Mouse (Mus musculus) liver, postnatal 0 days (tissue): ENCODE data around the gene Rgs7. TPM values are rescaled to one million over a fixed set of nuclear protein-coding genes. Genes with fewer than 3 reads are reported as not detected.
A peak's percentile ranks its signal among the peaks of the same experiment; 100 is the strongest.

ENCODE experiments used
- ATAC-seq: fragments of 200-750 bp; cut with Nextera tagmentation; 2 replicates; pipeline ENCODE4 v1.8.0; 2017; ENCODE audit warnings: mild to moderate bottlenecking, moderate library complexity
- DNase-seq: peaks from one replicate; pipeline ENCODE4 v3.0.0-alpha.2; 2016
- H3K27ac ChIP-seq: fragments of 300-500 bp; sonication (generic); 2 replicates; pipeline ENCODE4 v1.5.1; 2014; ENCODE audit warnings: antibody characterized with exemption, moderate library complexity, mild to moderate bottlenecking, low read depth
- H3K27me3 ChIP-seq: fragments of 300-500 bp; sonication (generic); 2 replicates; pipeline ENCODE4 v1.6.1; 2014; ENCODE audit warnings: low read length, control low read depth, mixed read lengths; ENCODE audit not compliant: insufficient read depth
- H3K36me3 ChIP-seq: fragments of 300-500 bp; sonication (generic); replicated peaks from 2 replicates; pipeline ENCODE4 v1.6.1; 2014; ENCODE audit warnings: mild to moderate bottlenecking, control low read depth, low read length, moderate library complexity, mixed read lengths; ENCODE audit not compliant: insufficient read depth
- H3K4me1 ChIP-seq: fragments of 300-500 bp; sonication (generic); 2 replicates; pipeline ENCODE4 v1.6.1; 2014; ENCODE audit warnings: antibody characterized with exemption, mild to moderate bottlenecking, control low read depth; ENCODE audit not compliant: insufficient read depth
- H3K4me2 ChIP-seq: fragments of 300-500 bp; sonication (generic); 2 replicates; pipeline ENCODE4 v1.6.1; 2014; ENCODE audit warnings: low read depth, mild to moderate bottlenecking, low read length, moderate library complexity, mixed read lengths
- H3K4me3 ChIP-seq: fragments of 300-500 bp; sonication (generic); 2 replicates; pipeline ENCODE4 v1.5.1; 2014; ENCODE audit warnings: low read depth, low read length
- H3K9ac ChIP-seq: fragments of 300-500 bp; sonication (generic); replicated peaks from 2 replicates; pipeline ENCODE4 v1.6.1; 2014; ENCODE audit warnings: mild to moderate bottlenecking, moderate library complexity
- H3K9me3 ChIP-seq: fragments of 300-500 bp; sonication (generic); 2 replicates; pipeline ENCODE4 v1.6.1; 2016; ENCODE audit warnings: mild to moderate bottlenecking, control low read depth, low read length, mixed read lengths
- CTCF ChIP-seq: sonication (generic); IDR thresholded peaks from 2 replicates; pipeline ENCODE4 v1.5.1; 2016; ENCODE audit warnings: antibody characterized with exemption, low read depth
- EP300 ChIP-seq: IDR thresholded peaks from 2 replicates; pipeline ENCODE4 v1.6.1; 2016; ENCODE audit warnings: antibody characterized with exemption, low read depth, mild to moderate bottlenecking
- WGBS: fragments of 180-500 bp; shearing (Covaris S2); extraction: QIAGEN DNeasy Blood & Tissue Kit; methylation state at CpG from one replicate; pipeline ENCODE4 v1.1.7; 2014; ENCODE audit not compliant: insufficient replicate concordance; 5-methylcytosine and 5-hydroxymethylcytosine counted together
- polyA plus RNA-seq: library from polyadenylated mRNA; unstranded; fragments of >200 nt; fragmentation: Nextera tagmentation; extraction: Ambion mirVana; gene quantifications from 2 replicates; pipeline ENCODE4 v1.2.1, GENCODE M21; 2015

Rgs7 gene
- polyA plus RNA-seq, 1 experiment from 2014 or later = not detected

DNA sequence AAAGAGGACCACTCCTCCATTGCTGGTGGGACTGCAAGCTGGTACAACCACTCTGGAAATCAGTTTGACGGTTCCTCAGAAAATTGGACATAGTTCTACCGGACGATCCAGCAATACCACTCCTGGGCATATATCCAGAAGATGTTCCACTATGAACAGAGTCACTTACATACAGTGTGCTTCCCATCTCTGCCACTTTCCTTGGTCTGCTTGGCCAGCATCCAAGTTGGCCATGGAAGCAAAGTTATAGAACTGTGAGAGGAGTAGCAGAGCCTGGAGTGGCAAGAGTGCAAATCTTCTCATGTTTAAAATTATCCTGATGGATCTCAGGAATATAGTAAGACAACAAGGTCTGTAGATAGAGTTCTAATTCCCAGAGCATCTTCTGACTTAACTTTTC is 367.9 kb downstream of the Rgs7 start:
- H3K27ac ChIP-seq = no peak overlapping the region
- H3K27me3 ChIP-seq = no peaks in the 10 kb centered on the region
- no peak for ATAC-seq
- H3K4me2 ChIP-seq = no peak overlapping the region
- H3K36me3 ChIP-seq = no peaks in the 10 kb centered on the region
- DNase-seq = no peak
- no peaks in the 10 kb centered on the region for H3K4me1 ChIP-seq
- H3K9me3 ChIP-seq = no peaks in the 10 kb centered on the region
- 63% methylated on average over 3 of the region's 3 CpGs for WGBS
- TF ChIP-seq CTCF (no peak), EP300 (no peak)
- H3K4me3 ChIP-seq = no peak overlapping the region
- H3K9ac ChIP-seq = no peak overlapping the region

DNA sequence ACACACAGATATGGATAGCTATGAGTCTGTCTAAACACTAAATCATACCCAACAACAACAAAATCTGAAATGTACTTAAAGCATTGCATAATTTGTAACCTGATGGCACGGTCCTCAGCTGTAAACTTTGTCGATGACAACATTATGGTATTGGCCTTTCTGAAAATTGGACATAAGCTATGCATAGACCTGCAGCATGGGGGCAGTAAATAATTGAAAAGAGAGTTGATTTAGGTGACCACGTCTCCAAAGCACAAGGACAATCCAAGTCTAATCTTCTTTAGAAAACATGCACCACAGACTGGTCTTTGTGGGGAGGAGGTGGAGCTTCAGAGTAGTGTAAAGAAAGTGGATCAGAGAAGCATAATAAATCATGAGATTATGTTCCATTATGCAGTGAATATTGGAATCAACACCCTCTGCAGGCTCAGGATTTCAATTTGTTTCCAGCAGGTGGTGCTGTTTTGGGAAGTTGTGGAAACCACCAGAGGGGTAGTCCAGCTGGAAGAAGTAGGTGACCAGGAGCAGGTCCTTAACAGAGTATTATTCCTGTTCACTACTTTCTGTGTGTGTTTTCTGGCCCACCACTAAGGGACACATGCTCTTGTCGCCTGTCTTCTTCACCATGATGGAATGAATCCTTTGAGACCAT is 373.3 kb downstream of the Rgs7 start:
- TF ChIP-seq CTCF (peak; percentile 39), EP300 (no peak)
- Histone ChIP-seq H3K9me3 (no peaks in the 10 kb centered on the region), H3K4me1 (no peaks in the 10 kb centered on the region), H3K27me3 (no peaks in the 10 kb centered on the region), H3K36me3 (no peaks in the 10 kb centered on the region), H3K4me3 (no peak overlapping the region), H3K27ac (no peak overlapping the region), H3K4me2 (no peak overlapping the region), H3K9ac (no peak overlapping the region)
- 58% methylated on average over 4 of the region's 4 CpGs for WGBS
- ATAC-seq = no peak
- DNase-seq = no peak

DNA sequence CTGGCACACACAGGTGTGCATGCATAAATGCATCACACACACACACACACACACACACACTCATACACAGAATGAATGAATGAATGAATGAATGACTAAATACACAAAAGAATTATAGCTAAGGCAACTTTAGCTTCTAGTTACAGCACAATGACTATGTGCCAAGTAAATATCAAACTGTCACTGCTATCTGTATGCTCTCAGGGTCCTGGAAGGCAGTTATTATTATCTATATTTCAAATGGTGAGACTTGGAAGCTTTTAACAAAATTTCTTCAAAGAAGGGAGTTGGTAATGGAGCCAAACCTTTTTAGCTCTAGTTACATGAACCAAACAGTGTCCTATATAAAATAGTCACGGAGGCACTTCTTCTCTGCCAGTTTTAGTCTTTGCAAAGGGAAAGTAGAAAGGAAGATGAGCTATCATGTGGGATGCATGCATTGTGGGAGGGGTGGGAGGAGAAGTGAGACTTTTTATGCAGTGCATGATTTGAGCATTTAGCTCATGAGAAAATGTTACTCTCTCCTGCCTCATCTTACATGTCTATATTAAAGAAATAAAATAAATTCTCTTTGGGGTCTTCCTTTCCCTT is 383.9 kb downstream of the Rgs7 start:
- no peak overlapping the region for H3K9ac ChIP-seq
- no peaks in the 10 kb centered on the region for H3K27me3 ChIP-seq
- no peak overlapping the region for H3K4me3 ChIP-seq
- H3K9me3 ChIP-seq = no peaks in the 10 kb centered on the region
- ATAC-seq (no peak), DNase-seq (no peak)
- no peaks in the 10 kb centered on the region for H3K36me3 ChIP-seq
- TF ChIP-seq CTCF = no peak
- no peak for TF ChIP-seq EP300
- H3K27ac ChIP-seq = no peak overlapping the region
- H3K4me1 ChIP-seq = no peaks in the 10 kb centered on the region
- no peak overlapping the region for H3K4me2 ChIP-seq
- WGBS = 52% methylated on average over 1 of the region's 1 CpGs

- TF ChIP-seq EP300 = no peak
- TF ChIP-seq CTCF = no peak
- DNase-seq (no peak), ATAC-seq (no peak; the same call in 1 of the 2 replicates)
- Histone ChIP-seq H3K9me3 (no peaks in the 10 kb centered on the region), H3K4me3 (no peak overlapping the region), H3K27ac (no peak overlapping the region), H3K36me3 (no peaks in the 10 kb centered on the region), H3K9ac (no peak overlapping the region), H3K4me1 (no peaks in the 10 kb centered on the region), H3K27me3 (no peaks in the 10 kb centered on the region), H3K4me2 (no peak overlapping the region)
- WGBS = 17% methylated on average over 1 of the region's 1 CpGs
These were observed 386.0 kb downstream of the Rgs7 start for GRCm38 (mm10) chr1:175106315-175106714.

DNA sequence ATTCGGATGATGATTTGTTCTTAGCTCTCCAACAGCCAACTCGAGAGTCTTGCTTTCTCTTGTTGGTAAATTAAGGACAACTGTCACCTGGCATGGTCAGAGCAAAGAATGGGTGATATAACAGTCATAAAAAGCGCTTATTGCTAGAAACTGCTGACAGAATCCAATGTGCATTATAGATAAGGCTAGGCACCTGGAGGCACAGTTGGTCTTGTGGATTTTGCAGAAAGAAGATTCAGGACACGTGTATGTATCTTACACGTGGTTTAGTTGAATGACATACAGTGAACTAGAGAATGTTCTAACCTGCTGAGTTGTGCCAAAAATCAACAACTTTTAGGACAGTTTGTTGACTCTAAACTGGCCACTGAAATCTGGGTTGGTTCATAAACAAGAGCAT is 386.9 kb downstream of the Rgs7 start:
- WGBS = 60% methylated on average over 5 of the region's 5 CpGs
- Histone ChIP-seq H3K9me3 (no peaks in the 10 kb centered on the region), H3K9ac (no peak overlapping the region), H3K36me3 (no peaks in the 10 kb centered on the region), H3K4me1 (no peaks in the 10 kb centered on the region), H3K4me3 (no peak overlapping the region), H3K4me2 (no peak overlapping the region), H3K27ac (no peak overlapping the region), H3K27me3 (no peaks in the 10 kb centered on the region)
- DNase-seq (no peak), ATAC-seq (no peak)
- TF ChIP-seq CTCF (no peak), EP300 (no peak)

DNA sequence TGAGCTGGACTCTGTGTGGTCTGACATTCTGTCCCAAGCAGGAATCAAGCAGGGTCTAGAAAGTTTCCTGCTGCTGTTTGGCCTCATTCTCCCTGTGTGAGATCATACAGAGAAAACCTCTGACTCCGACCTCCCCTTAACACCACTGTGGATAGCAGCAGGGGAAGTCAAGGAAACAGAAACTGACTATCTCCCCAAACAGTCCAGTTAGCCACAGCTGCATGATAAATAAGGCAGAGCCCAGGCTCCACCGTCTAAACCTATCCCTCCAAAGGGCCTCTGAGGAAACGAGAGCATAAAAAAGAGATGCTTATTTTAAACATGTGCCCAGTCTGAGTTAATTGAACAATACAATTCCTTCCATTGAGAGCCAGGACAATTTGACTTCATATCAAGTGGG is 395.3 kb downstream of the Rgs7 start:
- TF ChIP-seq CTCF (no peak), EP300 (no peak)
- ATAC-seq = no peak
- Histone ChIP-seq H3K36me3 (no peaks in the 10 kb centered on the region), H3K4me2 (no peak overlapping the region), H3K27me3 (no peaks in the 10 kb centered on the region), H3K9me3 (no peaks in the 10 kb centered on the region), H3K9ac (no peak overlapping the region), H3K4me1 (no peaks in the 10 kb centered on the region), H3K4me3 (no peak overlapping the region), H3K27ac (no peak overlapping the region)
- 46% methylated on average over 3 of the region's 3 CpGs for WGBS
- DNase-seq = no peak
